Mouse (Mus musculus) C2C12 (cell line): Measurements from ENCODE around the gene Nalcn. TPM values are rescaled to one million over a fixed set of nuclear protein-coding genes. Genes with fewer than 3 reads are reported as not detected.

Source experiments
- H3K27me3 ChIP-seq: one replicate; pipeline ENCODE4 v1.6.1; 2011; ENCODE audit not compliant: control insufficient read depth, insufficient read depth, insufficient read length
- H3K36me3 ChIP-seq: one replicate; pipeline ENCODE4 v1.6.1; 2011; ENCODE audit not compliant: control insufficient read depth, insufficient read depth
- H3K4me3 ChIP-seq: one replicate; pipeline ENCODE4 v1.5.1; 2011; ENCODE audit warnings: mild to moderate bottlenecking, control low read depth; ENCODE audit not compliant: poor library complexity, insufficient read depth, severe bottlenecking
- H3K79me2 ChIP-seq: one replicate; pipeline ENCODE4 v1.6.1; 2011; ENCODE audit not compliant: control insufficient read depth, insufficient read depth
- H3K79me3 ChIP-seq: one replicate; pipeline ENCODE4 v1.6.1; 2011; ENCODE audit warnings: low read depth, control low read depth
- H3ac ChIP-seq: one replicate; pipeline ENCODE3; 2011; ENCODE audit warnings: low read depth; ENCODE audit not compliant: control insufficient read depth, insufficient read length
- CEBPB ChIP-seq: IDR thresholded peaks from one replicate; pipeline ENCODE4 v1.6.1; 2011; ENCODE audit warnings: low read depth, mild to moderate bottlenecking, control low read depth, moderate library complexity
- CTCF ChIP-seq: IDR thresholded peaks from one replicate; pipeline ENCODE4 v1.5.1; 2011; ENCODE audit not compliant: control insufficient read depth, insufficient read depth, insufficient read length
- FOSL1 ChIP-seq: IDR thresholded peaks from one replicate; pipeline ENCODE4 v1.8.0; 2011; ENCODE audit warnings: mild to moderate bottlenecking, low read length; ENCODE audit not compliant: poor library complexity, insufficient read depth, severe bottlenecking
- MAX ChIP-seq: IDR thresholded peaks from one replicate; pipeline ENCODE4 v1.6.1; 2011; ENCODE audit warnings: mild to moderate bottlenecking, control low read depth
- MYOD1 ChIP-seq: IDR thresholded peaks from one replicate; pipeline ENCODE4 v1.6.1; 2011; ENCODE audit warnings: low read depth; ENCODE audit not compliant: control insufficient read depth, insufficient read length
- MYOG ChIP-seq: IDR thresholded peaks from one replicate; pipeline ENCODE4 v1.6.1; 2011; ENCODE audit not compliant: control insufficient read depth, insufficient read length; ENCODE audit errors: extremely low read depth
- USF1 ChIP-seq: IDR thresholded peaks from one replicate; pipeline ENCODE4 v1.6.1; 2011; ENCODE audit warnings: low read depth, mild to moderate bottlenecking, control low read depth, moderate library complexity
- polyA plus RNA-seq: library from polyadenylated mRNA; unstranded; fragments of >200 nt; fragmentation: generic; extraction: Trizol; gene quantifications from one replicate; pipeline ENCODE4 v1.2.1, GENCODE M21; 2012; ENCODE audit warnings: missing spikeins

Nalcn gene
- polyA plus RNA-seq, 1 experiment: not detected

DNA sequence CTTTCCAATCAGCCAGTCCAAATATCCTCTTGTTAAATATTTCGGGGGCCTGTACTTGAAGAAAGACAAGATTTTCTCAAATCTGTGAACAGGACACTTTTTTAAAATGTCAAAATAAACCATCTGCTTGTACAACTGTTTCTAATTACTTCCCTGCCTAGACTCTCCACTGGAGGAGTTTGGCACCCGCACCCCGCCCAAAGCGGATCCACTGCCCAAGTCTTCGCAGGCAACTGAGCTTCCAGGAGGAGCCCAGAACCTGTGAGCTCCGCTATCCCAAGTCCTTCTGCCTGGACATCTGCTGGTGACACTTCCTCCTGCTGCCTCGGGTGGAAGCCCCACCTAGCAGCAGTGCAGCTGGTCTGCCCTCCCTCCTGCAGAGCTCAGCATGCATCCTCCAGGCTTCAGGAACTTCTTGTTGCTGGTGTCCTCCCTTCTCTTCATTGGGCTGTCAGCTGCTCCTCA lies 33.0 kb upstream of the Nalcn start, which contains the start of gene Itgbl1:
TSS of gene Itgbl1 (plus strand) at position 51 of the 465 bp plus-strand sequence.
- Histone ChIP-seq H3K27me3 (no peaks in the 10 kb centered on the region), H3K79me3 (no peaks in the 10 kb centered on the region), H3K79me2 (no peaks in the 10 kb centered on the region), H3K36me3 (no peaks in the 10 kb centered on the region), H3ac (no peak within 1 kb of the TSS), H3K4me3 (no peak within 1 kb of the TSS)
- TF ChIP-seq MAX (no peak), USF1 (no peak), FOSL1 (no peak), MYOG (no peak), CTCF (no peak)

DNA sequence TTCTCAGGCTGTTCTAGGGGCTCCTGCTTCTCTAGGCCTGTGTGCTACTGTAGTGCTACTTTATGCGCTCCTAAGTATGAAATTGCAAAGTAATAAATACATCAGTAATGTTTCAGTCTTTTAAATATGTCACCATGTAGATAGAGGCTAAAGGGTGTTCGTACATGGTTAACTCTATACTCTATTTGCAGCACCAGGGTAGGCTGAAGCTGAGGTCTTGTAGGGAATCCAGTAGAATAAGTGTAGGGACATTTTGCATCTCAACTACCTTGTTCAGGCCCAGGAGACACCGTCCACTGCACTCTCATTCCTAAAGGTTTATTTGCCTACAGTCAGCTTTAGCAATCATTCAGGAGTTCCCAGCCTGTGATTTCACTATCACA lies 227 bp upstream of the Nalcn start:
- no peak overlapping the region for H3K4me3 ChIP-seq
- H3ac ChIP-seq: no peak overlapping the region
- H3K79me3 ChIP-seq: no peaks in the 10 kb centered on the region
- H3K79me2 ChIP-seq: no peaks in the 10 kb centered on the region
- H3K36me3 ChIP-seq: no peaks in the 10 kb centered on the region
- no peaks in the 10 kb centered on the region for H3K27me3 ChIP-seq
- TF ChIP-seq FOSL1 (no peak), MYOD1 (no peak), CEBPB (no peak), USF1 (no peak), MAX (no peak), MYOG (no peak), CTCF (no peak)

- Histone ChIP-seq H3K36me3 (no peaks in the 10 kb centered on the region), H3K4me3 (no peak overlapping the region), H3K27me3 (no peaks in the 10 kb centered on the region), H3K79me3 (no peaks in the 10 kb centered on the region), H3K79me2 (no peaks in the 10 kb centered on the region), H3ac (no peak overlapping the region)
- no peak for TF ChIP-seq MYOD1
- no peak for TF ChIP-seq CTCF
Observed at GRCm38 (mm10) chr14:123622969-123623368, 4.0 kb downstream of the Nalcn start.

GRCm38 (mm10) chr14:123595265-123595664 lies 31.7 kb downstream of the Nalcn start:
- Histone ChIP-seq H3K79me2 (no peaks in the 10 kb centered on the region), H3K27me3 (no peaks in the 10 kb centered on the region), H3K4me3 (no peak overlapping the region), H3K36me3 (no peaks in the 10 kb centered on the region), H3K79me3 (no peaks in the 10 kb centered on the region), H3ac (no peak overlapping the region)
- no peak for TF ChIP-seq CTCF
- no peak for TF ChIP-seq MYOD1
- no peak for TF ChIP-seq FOSL1
- no peak for TF ChIP-seq CEBPB
- TF ChIP-seq MYOG: no peak

- H3K79me3 ChIP-seq: no peaks in the 10 kb centered on the region
- H3K36me3 ChIP-seq: no peaks in the 10 kb centered on the region
- H3ac ChIP-seq: no peak overlapping the region
- H3K4me3 ChIP-seq: no peak overlapping the region
- TF ChIP-seq MYOG (no peak), MYOD1 (no peak), CTCF (no peak), MAX (no peak), USF1 (no peak), CEBPB (no peak), FOSL1 (no peak)
- H3K79me2 ChIP-seq: no peaks in the 10 kb centered on the region
- H3K27me3 ChIP-seq: no peaks in the 10 kb centered on the region
Observed at GRCm38 (mm10) chr14:123587412-123587811, 39.5 kb downstream of the Nalcn start.

- H3K36me3 ChIP-seq: no peaks in the 10 kb centered on the region
- TF ChIP-seq MYOG: no peak
- TF ChIP-seq FOSL1: no peak
- TF ChIP-seq USF1: no peak
- TF ChIP-seq MYOD1: no peak
- no peak for TF ChIP-seq CEBPB
- H3K27me3 ChIP-seq: no peaks in the 10 kb centered on the region
- H3K79me3 ChIP-seq: no peaks in the 10 kb centered on the region
- no peak overlapping the region for H3ac ChIP-seq
- H3K4me3 ChIP-seq: no peak overlapping the region
- no peaks in the 10 kb centered on the region for H3K79me2 ChIP-seq
Observed at GRCm38 (mm10) chr14:123582433-123582832, 44.5 kb downstream of the Nalcn start.
